Mouse (Mus musculus) kidney, adult 2 months (tissue): ENCODE measurements around the gene Tab1. TPM values are rescaled to one million over a fixed set of nuclear protein-coding genes. Genes with fewer than 3 reads are reported as not detected.

Experiments
- DNase-seq: peaks from one replicate; pipeline ENCODE4 v3.0.0; 2021
- H3K27ac ChIP-seq: fragments of 200-500 bp; 2 replicates; pipeline ENCODE4 v1.5.1; 2012; ENCODE audit warnings: low read depth, low read length, control low read depth, inconsistent platforms; ENCODE audit not compliant: insufficient read depth
- H3K27me3 ChIP-seq: fragments of 200-500 bp; replicated peaks from 2 replicates; pipeline ENCODE4 v1.6.1; 2012; ENCODE audit warnings: mild to moderate bottlenecking, moderate library complexity, low read length, inconsistent platforms; ENCODE audit not compliant: control insufficient read depth, insufficient read depth
- H3K36me3 ChIP-seq: fragments of 200-500 bp; 2 replicates; pipeline ENCODE4 v1.6.1; 2012; ENCODE audit warnings: mild to moderate bottlenecking, moderate library complexity, low read length, inconsistent platforms; ENCODE audit not compliant: control insufficient read depth, insufficient read depth
- H3K4me1 ChIP-seq: fragments of 200-500 bp; 2 replicates; pipeline ENCODE4 v1.6.1; 2011; ENCODE audit warnings: low read length; ENCODE audit not compliant: control insufficient read depth, insufficient read depth
- H3K4me3 ChIP-seq: fragments of 200-500 bp; 2 replicates; pipeline ENCODE4 v1.5.1; 2011; ENCODE audit warnings: mild to moderate bottlenecking, low read depth, low read length, control low read depth; ENCODE audit not compliant: insufficient read depth
- CTCF ChIP-seq: fragments of 200-500 bp; conservative IDR thresholded peaks from 2 replicates; pipeline ENCODE4 v1.5.1; 2011; ENCODE audit warnings: low read depth, mild to moderate bottlenecking, control low read depth, low read length, moderate library complexity, mixed read lengths; ENCODE audit not compliant: insufficient read depth, insufficient read length
- POLR2A ChIP-seq: fragments of 200-500 bp; IDR thresholded peaks from one replicate; pipeline ENCODE4 v1.6.1; 2011; ENCODE audit warnings: low read depth, low read length, control low read depth
- WGBS: fragments of 180-500 bp; shearing (Covaris S2); methylation state at CpG from one replicate; pipeline ENCODE4 v1.1.7; 2018; 5-methylcytosine and 5-hydroxymethylcytosine counted together
- polyA plus RNA-seq: library from polyadenylated mRNA; depleted of rRNA; stranded (reverse); fragments of >200 nt; gene quantifications from 2 replicates; pipeline ENCODE4 v1.2.3, GENCODE M21; 2012

The Tab1 gene
- polyA plus RNA-seq, 1 experiment, result 26.7 TPM

DNA sequence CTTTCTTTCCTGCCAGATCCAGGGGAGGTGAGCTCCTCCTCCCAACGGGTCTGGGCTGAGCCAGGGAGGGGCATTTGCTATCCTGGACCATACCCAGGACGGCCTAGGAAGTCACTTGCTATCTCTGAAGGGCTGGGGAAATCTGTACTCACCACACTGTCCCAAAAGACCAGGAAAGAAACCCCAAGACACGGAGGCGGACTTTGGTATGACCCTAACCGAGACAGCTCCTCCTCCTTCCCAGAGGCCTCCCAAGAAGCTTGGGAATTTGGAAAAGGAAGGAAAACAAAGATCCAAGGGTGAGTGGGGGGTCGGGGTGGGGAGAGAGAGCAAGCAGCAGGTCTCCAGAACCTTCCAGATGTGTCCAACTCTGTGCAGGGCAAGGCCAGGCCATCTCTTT lies 38.9 kb downstream of the Tab1 start:
- peak; percentile 64 for DNase-seq
- Histone ChIP-seq H3K27me3 (no peaks in the 10 kb centered on the region), H3K27ac (peak overlapping the region; percentile 71), H3K4me1 (peaks cover 10% of the 10 kb centered on the region; the same call in 1 of the 2 replicates), H3K4me3 (peak overlapping the region; percentile 37; the same call in 1 of the 2 replicates), H3K36me3 (no peaks in the 10 kb centered on the region)
- 28% methylated on average over 6 of the region's 6 CpGs for WGBS
- TF ChIP-seq POLR2A (no peak), CTCF (no peak)

- TF ChIP-seq CTCF, result no peak
- no peak for TF ChIP-seq POLR2A
- Histone ChIP-seq H3K4me1 (peaks cover 10% of the 10 kb centered on the region; the same call in 1 of the 2 replicates), H3K27me3 (no peaks in the 10 kb centered on the region), H3K36me3 (no peaks in the 10 kb centered on the region), H3K27ac (no peak within 1 kb of the TSS), H3K4me3 (peak within 1 kb of the TSS; percentile 46)
- WGBS, result 4% methylated on average over 84 of the region's 85 CpGs
- peak; percentile 74 for DNase-seq
Measured at GRCm38 (mm10) chr15:80173001-80173771, 40.3 kb downstream of the Tab1 start, which contains the start of gene Mgat3. Gene Mgat3, plus strand, starts transcription at chr15:80173721.

DNA sequence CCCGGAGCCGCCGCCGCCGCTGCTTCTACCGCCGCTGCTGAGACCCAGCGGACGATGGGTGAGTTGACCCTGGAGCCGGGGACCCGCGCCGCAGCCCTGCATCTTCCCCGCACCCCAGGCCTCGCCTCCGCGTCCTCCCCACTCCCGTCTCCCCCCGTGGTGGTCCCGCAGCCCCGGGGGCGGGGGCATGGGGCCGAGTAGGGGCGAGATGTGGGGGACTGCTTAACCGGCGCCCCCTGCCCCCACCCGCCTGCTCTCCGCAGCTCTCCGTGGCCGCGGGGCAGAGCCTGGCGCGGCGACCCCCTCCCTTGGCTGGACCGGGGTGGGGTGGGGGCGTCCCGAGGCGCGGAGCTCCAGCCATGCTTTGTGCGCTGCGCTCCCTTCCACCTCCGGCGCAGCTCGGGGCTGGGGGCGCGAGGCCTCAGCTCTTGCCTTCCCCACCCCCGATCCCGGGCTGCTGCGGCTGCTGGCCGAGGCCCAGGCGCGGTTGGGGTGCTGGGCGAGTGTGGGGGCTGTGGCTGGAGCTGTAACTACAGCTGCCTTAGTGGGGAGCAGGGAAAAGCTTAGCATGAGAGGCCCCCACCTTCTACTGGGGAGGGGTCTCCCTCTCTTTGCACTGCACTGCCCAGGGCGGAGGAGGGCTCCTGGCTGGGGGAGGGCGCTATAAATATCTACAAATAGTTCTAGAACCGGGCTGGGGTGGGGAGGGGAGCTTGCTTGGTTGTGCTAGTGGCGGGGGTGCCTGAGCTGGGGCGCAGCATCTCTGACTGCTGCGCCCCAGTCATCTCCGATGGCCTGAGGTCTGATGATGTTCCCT lies 41.1 kb downstream of the Tab1 start:
- H3K36me3 ChIP-seq, result no peaks in the 10 kb centered on the region
- H3K4me1 ChIP-seq, result peaks cover 10% of the 10 kb centered on the region; the same call in 1 of the 2 replicates
- H3K27me3 ChIP-seq, result no peaks in the 10 kb centered on the region
- no peak for DNase-seq
- H3K4me3 ChIP-seq, result peak overlapping the region; percentile 46
- 3% methylated on average over 42 of the region's 60 CpGs for WGBS
- no peak for TF ChIP-seq POLR2A
- no peak overlapping the region for H3K27ac ChIP-seq

- Histone ChIP-seq H3K36me3 (no peaks in the 10 kb centered on the region), H3K27me3 (no peaks in the 10 kb centered on the region), H3K27ac (no peak overlapping the region), H3K4me1 (peaks cover 10% of the 10 kb centered on the region; the same call in 1 of the 2 replicates), H3K4me3 (peak overlapping the region; percentile 46; the same call in 1 of the 2 replicates)
- TF ChIP-seq POLR2A, result no peak
- no peak for DNase-seq
- WGBS, result 20% methylated on average over 5 of the region's 5 CpGs
Measured at GRCm38 (mm10) chr15:80174598-80174875, 41.6 kb downstream of the Tab1 start.

DNA sequence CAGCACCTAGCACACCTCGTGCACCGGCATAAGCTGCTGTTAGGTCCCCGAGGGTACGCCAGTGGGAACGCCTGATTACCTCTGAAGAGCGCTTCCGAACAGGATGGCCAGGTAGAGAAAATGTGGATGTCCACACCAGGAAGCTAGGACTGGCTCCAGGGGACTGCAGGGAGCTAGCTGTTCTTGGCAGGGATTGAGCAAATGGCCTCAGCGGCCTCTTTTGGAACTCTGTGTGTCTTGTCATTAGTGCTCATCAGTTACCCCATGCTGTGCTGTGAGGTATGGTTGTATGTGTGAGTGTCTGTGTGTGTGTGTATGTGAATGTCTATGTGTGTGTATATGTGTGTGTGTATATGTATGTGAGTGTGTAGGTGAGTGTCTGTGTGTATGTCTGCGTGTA lies 42.4 kb downstream of the Tab1 start:
- no peak overlapping the region for H3K4me3 ChIP-seq
- H3K27ac ChIP-seq, result no peak overlapping the region
- no peaks in the 10 kb centered on the region for H3K36me3 ChIP-seq
- peaks cover 10% of the 10 kb centered on the region; the same call in 1 of the 2 replicates for H3K4me1 ChIP-seq
- WGBS, result 72% methylated on average over 9 of the region's 9 CpGs
- no peak for DNase-seq
- no peaks in the 10 kb centered on the region for H3K27me3 ChIP-seq
- TF ChIP-seq POLR2A (no peak), CTCF (no peak)

GRCm38 (mm10) chr15:80175756-80176155 lies 42.8 kb downstream of the Tab1 start:
- 59% methylated on average over 5 of the region's 6 CpGs for WGBS
- H3K4me3 ChIP-seq, result no peak overlapping the region
- no peak overlapping the region for H3K27ac ChIP-seq
- TF ChIP-seq CTCF, result no peak
- no peaks in the 10 kb centered on the region for H3K27me3 ChIP-seq
- peaks cover 10% of the 10 kb centered on the region; the same call in 1 of the 2 replicates for H3K4me1 ChIP-seq
- no peaks in the 10 kb centered on the region for H3K36me3 ChIP-seq
- no peak for DNase-seq

- no peak overlapping the region for H3K4me3 ChIP-seq
- H3K27me3 ChIP-seq, result no peaks in the 10 kb centered on the region
- no peak overlapping the region for H3K27ac ChIP-seq
- WGBS, result 66% methylated on average over 7 of the region's 7 CpGs
- peak; percentile 86 for DNase-seq
- no peaks in the 10 kb centered on the region for H3K36me3 ChIP-seq
- TF ChIP-seq POLR2A (no peak), CTCF (no peak)
- H3K4me1 ChIP-seq, result peaks cover 9% of the 10 kb centered on the region
Measured at GRCm38 (mm10) chr15:80181561-80181960, 48.6 kb downstream of the Tab1 start.
